In genomic region chr12:44424011-44424410, GRCm38 (mm10) we compare ENCODE assay signal across 18 mouse cellular contexts.
"Had no signal": no experiment of that assay in that cellular context is flagged by ENCODE, and none has a peak within 500 bp of the region (broad histone marks: within the 10 kb centered on the region; RNA-seq: fewer than 3 reads in every experiment).

No protein-coding gene starts in this region.

- H3K27ac ChIP-seq: kidney, postnatal 0 days; left cerebral cortex, adult 2 months; liver, embryonic 13.5 days; neural tube, embryonic 12.5 days; neural tube, embryonic 15.5 days; stomach, embryonic 15.5 days had no signal

- ATAC-seq: intestine, postnatal 0 days had no signal

- H3K9me3 ChIP-seq: liver, embryonic 13.5 days; neural tube, embryonic 12.5 days; neural tube, embryonic 15.5 days; stomach, embryonic 15.5 days had no signal

- DNase-seq: kidney, adult 2 months; kidney, postnatal 25 days; liver, embryonic 13.5 days; lung, adult 2 months; lung, postnatal 14 days; lung, postnatal 4 days; midbrain, embryonic 14.5 days; right cerebral cortex, adult 18-20 months; right cerebral cortex, postnatal 14 days; spleen, adult 18-20 months; thymus, postnatal 25 days had no signal

- H3K4me3 ChIP-seq: left cerebral cortex, adult 2 months; liver, embryonic 13.5 days; neural tube, embryonic 12.5 days; neural tube, embryonic 15.5 days; stomach, embryonic 15.5 days had no signal

- H3K4me2 ChIP-seq: liver, embryonic 13.5 days; midbrain, embryonic 11.5 days; neural tube, embryonic 12.5 days; neural tube, embryonic 15.5 days; stomach, embryonic 15.5 days had no signal

- H3K36me3 ChIP-seq: liver, embryonic 13.5 days; neural tube, embryonic 12.5 days; neural tube, embryonic 15.5 days; stomach, embryonic 15.5 days had no signal

- H3K9ac ChIP-seq: liver, embryonic 13.5 days; neural tube, embryonic 12.5 days; neural tube, embryonic 15.5 days; stomach, embryonic 15.5 days had no signal

- H3K27me3 ChIP-seq: liver, embryonic 13.5 days; neural tube, embryonic 12.5 days; neural tube, embryonic 15.5 days; stomach, embryonic 15.5 days had no signal

- H3K4me1 ChIP-seq: liver, embryonic 13.5 days; neural tube, embryonic 15.5 days; stomach, embryonic 15.5 days had no signal
